Mouse (Mus musculus) MEL (cell line): ENCODE data around the gene Mfsd2b. TPM values are rescaled to one million over a fixed set of nuclear protein-coding genes. Genes with fewer than 3 reads are reported as not detected.

Experiments
- DNase-seq: peaks from one replicate; pipeline ENCODE4 v3.0.0; 2011; ENCODE audit warnings: low read depth, low spot score
- H3K27ac ChIP-seq: 2 replicates; pipeline ENCODE4 v1.5.1; 2012; ENCODE audit warnings: low read depth, mild to moderate bottlenecking, control low read depth, low read length, moderate library complexity; ENCODE audit not compliant: control insufficient read depth
- H3K27me3 ChIP-seq, 2 experiments: fragments of 150-350 bp in 1 of 2; sonication (generic) in 1 of 2; 2 replicates each; pipeline ENCODE4 v1.6.1; 2012; ENCODE audit warnings: low read length in 2 of 2, mild to moderate bottlenecking in 2 of 2, improper control_type of control experiment in 1 of 2, moderate library complexity in 1 of 2; ENCODE audit not compliant: insufficient read depth in 2 of 2, control insufficient read depth in 1 of 2
- H3K36me3 ChIP-seq, 2 experiments: 2 replicates each; pipeline ENCODE4 v1.6.1; 2012 to 2014; ENCODE audit warnings: low read length in 2 of 2, improper control_type of control experiment in 1 of 2, inconsistent platforms in 1 of 2, mild to moderate bottlenecking in 1 of 2; ENCODE audit not compliant: insufficient read depth in 2 of 2, control insufficient read depth in 1 of 2
- H3K4me1 ChIP-seq, 2 experiments: fragments of 150-350 bp in 1 of 2; sonication (generic) in 1 of 2; 2 replicates each; pipeline ENCODE4 v1.6.1; 2012; ENCODE audit warnings: low read length in 2 of 2, improper control_type of control experiment in 1 of 2, mild to moderate bottlenecking in 1 of 2; ENCODE audit not compliant: insufficient read depth in 2 of 2, control insufficient read depth in 1 of 2
- H3K4me3 ChIP-seq, 2 experiments: fragments of 150-350 bp in 1 of 2; sonication (generic) in 1 of 2; 2 replicates each; pipeline ENCODE4 v1.5.1; 2012; ENCODE audit warnings: low read depth in 2 of 2, low read length in 2 of 2, mild to moderate bottlenecking in 2 of 2, moderate library complexity in 2 of 2, control low read depth in 1 of 2, improper control_type of control experiment in 1 of 2; ENCODE audit not compliant: control insufficient read depth in 1 of 2, insufficient read depth in 1 of 2
- H3K79me2 ChIP-seq: 2 replicates; pipeline ENCODE4 v1.6.1; 2012; ENCODE audit warnings: mild to moderate bottlenecking, low read length, moderate library complexity; ENCODE audit not compliant: control insufficient read depth, poor library complexity, insufficient read depth
- H3K9ac ChIP-seq: 2 replicates; pipeline ENCODE4 v1.6.1; 2012; ENCODE audit warnings: low read depth, mild to moderate bottlenecking, control low read depth, low read length, moderate library complexity; ENCODE audit not compliant: control insufficient read depth, poor library complexity, severe bottlenecking
- H3K9me3 ChIP-seq: fragments of 150-350 bp; sonication (generic); replicated peaks from 2 replicates; pipeline ENCODE4 v1.6.1; 2012; ENCODE audit warnings: mild to moderate bottlenecking, low read length, improper control_type of control experiment, moderate library complexity; ENCODE audit not compliant: insufficient read depth
- BHLHE40 ChIP-seq: IDR thresholded peaks from 2 replicates; pipeline ENCODE4 v1.6.1; 2012; ENCODE audit warnings: low read depth, mild to moderate bottlenecking, inconsistent platforms, low read length, improper control_type of control experiment, borderline replicate concordance
- CHD2 ChIP-seq: IDR thresholded peaks from 2 replicates; pipeline ENCODE4 v1.6.1; 2011; ENCODE audit warnings: low read length, improper control_type of control experiment
- CTCF ChIP-seq, 3 experiments: IDR thresholded peaks in 2 of 3; conservative IDR thresholded peaks in 1 of 3; 2 replicates each; pipeline ENCODE4 v1.5.1; 2011 to 2012; ENCODE audit warnings: low read length in 3 of 3, low read depth in 2 of 3, mild to moderate bottlenecking in 2 of 3, improper control_type of control experiment in 1 of 3, inconsistent platforms in 1 of 3, mixed read lengths in 1 of 3, moderate library complexity in 1 of 3; ENCODE audit not compliant: control insufficient read depth in 1 of 3, insufficient read depth in 1 of 3, poor library complexity in 1 of 3, severe bottlenecking in 1 of 3
- E2F4 ChIP-seq: IDR thresholded peaks from 2 replicates; pipeline ENCODE4 v1.6.1; 2011; ENCODE audit warnings: low read depth, low read length, improper control_type of control experiment, borderline replicate concordance
- ELF1 ChIP-seq: IDR thresholded peaks from 2 replicates; pipeline ENCODE4 v1.6.1; 2014; ENCODE audit warnings: low read depth, mild to moderate bottlenecking, inconsistent platforms, low read length, improper control_type of control experiment, moderate library complexity
- EP300 ChIP-seq, 2 experiments: IDR thresholded peaks; 2 replicates each; pipeline ENCODE4 v1.6.1; 2011; ENCODE audit warnings: improper control_type of control experiment in 2 of 2, low read length in 2 of 2, low read depth in 1 of 2, mild to moderate bottlenecking in 1 of 2
- ETS1 ChIP-seq: IDR thresholded peaks from 2 replicates; pipeline ENCODE4 v1.6.1; 2012; ENCODE audit warnings: low read depth, mild to moderate bottlenecking, inconsistent platforms, low read length, improper control_type of control experiment, moderate library complexity
- GABPA ChIP-seq: IDR thresholded peaks from 2 replicates; pipeline ENCODE4 v1.6.1; 2012; ENCODE audit warnings: low read depth, mild to moderate bottlenecking, inconsistent platforms, low read length, improper control_type of control experiment, moderate library complexity
- JUND ChIP-seq: IDR thresholded peaks from 2 replicates; pipeline ENCODE4 v1.6.1; 2011; ENCODE audit warnings: low read depth, mild to moderate bottlenecking, improper control_type of control experiment, low read length
- KAT2A ChIP-seq: conservative IDR thresholded peaks from 2 replicates; pipeline ENCODE4 v1.6.1; 2012; ENCODE audit warnings: low read depth, low read length, improper control_type of control experiment, inconsistent platforms
- MAX ChIP-seq: IDR thresholded peaks from 2 replicates; pipeline ENCODE4 v1.6.1; 2011; ENCODE audit warnings: low read length, improper control_type of control experiment
- MAZ ChIP-seq: IDR thresholded peaks from 2 replicates; pipeline ENCODE4 v1.6.1; 2012; ENCODE audit warnings: low read depth, mild to moderate bottlenecking, inconsistent platforms, low read length, improper control_type of control experiment
- MXI1 ChIP-seq: IDR thresholded peaks from 2 replicates; pipeline ENCODE4 v1.6.1; 2011; ENCODE audit warnings: mild to moderate bottlenecking, low read depth, low read length, improper control_type of control experiment
- MYB ChIP-seq: IDR thresholded peaks from 2 replicates; pipeline ENCODE4 v1.6.1; 2011; ENCODE audit warnings: mild to moderate bottlenecking, low read depth, low read length, improper control_type of control experiment
- MYC ChIP-seq: IDR thresholded peaks from 2 replicates; pipeline ENCODE4 v1.6.1; 2011; ENCODE audit warnings: low read depth, mild to moderate bottlenecking, low read length, improper control_type of control experiment, moderate library complexity
- NRF1 ChIP-seq: IDR thresholded peaks from 2 replicates; pipeline ENCODE4 v1.6.1; 2014; ENCODE audit warnings: low read depth, mild to moderate bottlenecking, inconsistent platforms, low read length, improper control_type of control experiment, moderate library complexity; ENCODE audit not compliant: poor library complexity, insufficient read depth, severe bottlenecking
- POLR2A ChIP-seq, 2 experiments: IDR thresholded peaks; 2 replicates each; pipeline ENCODE4 v1.6.1; 2011 to 2012; ENCODE audit warnings: low read length in 2 of 2, mild to moderate bottlenecking in 2 of 2, control low read depth in 1 of 2, improper control_type of control experiment in 1 of 2, low read depth in 1 of 2, moderate library complexity in 1 of 2; ENCODE audit not compliant: control insufficient read depth in 1 of 2, insufficient read depth in 1 of 2, poor library complexity in 1 of 2
- POLR2AphosphoS2 ChIP-seq: IDR thresholded peaks from 2 replicates; pipeline ENCODE4 v1.6.1; 2011; ENCODE audit warnings: low read length, improper control_type of control experiment
- POLR2AphosphoS5 ChIP-seq: IDR thresholded peaks from 2 replicates; pipeline ENCODE4 v1.6.1; 2012; ENCODE audit warnings: low read depth, borderline replicate concordance, mild to moderate bottlenecking, inconsistent platforms, low read length, moderate library complexity, mixed read lengths
- RAD21 ChIP-seq: IDR thresholded peaks from 2 replicates; pipeline ENCODE4 v1.6.1; 2011; ENCODE audit warnings: mild to moderate bottlenecking, low read depth, low read length, improper control_type of control experiment
- RCOR1 ChIP-seq: IDR thresholded peaks from 2 replicates; pipeline ENCODE4 v1.6.1; 2012; ENCODE audit warnings: low read depth, mild to moderate bottlenecking, inconsistent platforms, low read length, improper control_type of control experiment
- SIN3A ChIP-seq: IDR thresholded peaks from 2 replicates; pipeline ENCODE4 v1.6.1; 2012; ENCODE audit warnings: low read length, improper control_type of control experiment, inconsistent platforms
- TCF12 ChIP-seq: IDR thresholded peaks from 2 replicates; pipeline ENCODE4 v1.6.1; 2014; ENCODE audit warnings: low read depth, mild to moderate bottlenecking, inconsistent platforms, low read length, improper control_type of control experiment, moderate library complexity
- UBTF ChIP-seq: IDR thresholded peaks from 2 replicates; pipeline ENCODE4 v1.6.1; 2012; ENCODE audit warnings: low read depth, mild to moderate bottlenecking, inconsistent platforms, low read length, improper control_type of control experiment, moderate library complexity, borderline replicate concordance; ENCODE audit not compliant: insufficient read depth
- USF1 ChIP-seq: IDR thresholded peaks from 2 replicates; pipeline ENCODE4 v1.6.1; 2014; ENCODE audit warnings: low read depth, mild to moderate bottlenecking, inconsistent platforms, low read length, improper control_type of control experiment, moderate library complexity
- USF2 ChIP-seq, 2 experiments: IDR thresholded peaks; 2 replicates each; pipeline ENCODE4 v1.6.1; 2011 to 2012; ENCODE audit warnings: improper control_type of control experiment in 2 of 2, low read length in 2 of 2, borderline replicate concordance in 1 of 2, inconsistent platforms in 1 of 2, low read depth in 1 of 2, mild to moderate bottlenecking in 1 of 2; ENCODE audit not compliant: insufficient read depth in 1 of 2
- ZNF384 ChIP-seq: IDR thresholded peaks from 2 replicates; pipeline ENCODE4 v1.6.1; 2012; ENCODE audit warnings: low read depth, mild to moderate bottlenecking, inconsistent platforms, low read length, improper control_type of control experiment
- polyA plus RNA-seq, 2 experiments: library from polyadenylated mRNA; stranded (reverse) in 1 of 2; unstranded in 1 of 2; fragments of >175 nt in 1 of 2; fragments of >200 nt in 1 of 2; gene quantifications; 2 replicates each; pipeline versions ENCODE4 v1.2.1 to v1.2.4; 2012; ENCODE audit warnings: low replicate concordance in 2 of 2, low read depth in 1 of 2; ENCODE audit not compliant: insufficient read length in 2 of 2, insufficient read depth in 1 of 2, missing spikeins in 1 of 2
- total RNA-seq: library from RNA; depleted of rRNA; stranded (reverse); fragments of 300-350 nt; gene quantifications from 2 replicates; pipeline ENCODE4 v1.2.3, GENCODE M21; 2012

Mfsd2b gene
- total and polyA plus RNA-seq, 3 experiments = 31.9 to 117 TPM; not detected in 1

- Histone ChIP-seq H3K27ac (no peak overlapping the region), H3K27me3 (no peaks in the 10 kb centered on the region), H3K79me2 (peaks cover 16% of the 10 kb centered on the region), H3K9me3 (no peaks in the 10 kb centered on the region), H3K4me3 (peak overlapping the region; percentile 76 to 79; a peak in 1 of 4 replicates), H3K9ac (no peak overlapping the region), H3K4me1 (peaks cover 4 to 9% of the 10 kb centered on the region in 2 experiments; a peak in 3 of 4 replicates), H3K36me3 (peaks cover 2 to 8% of the 10 kb centered on the region in 2 experiments; a peak in 2 of 4 replicates)
- no peak for TF ChIP-seq EP300 (IDR thresholded peaks at IDR 0.05; ENCODE audit: low read depth in 1 of 2, low read length in 2 of 2)
- TF ChIP-seq POLR2A (IDR thresholded peaks at IDR 0.05; ENCODE audit: control insufficient read depth in 1 of 2, insufficient read depth in 1 of 2, low read depth in 1 of 2, low read length in 2 of 2, poor library complexity in 1 of 2) = no peak
- TF ChIP-seq NRF1 = no peak
- no peak for TF ChIP-seq ELF1
- no peak for TF ChIP-seq USF1
- TF ChIP-seq ETS1 = no peak
- no peak for TF ChIP-seq MAZ
- TF ChIP-seq USF2 (IDR thresholded peaks at IDR 0.05; ENCODE audit: borderline replicate concordance in 1 of 2, insufficient read depth in 1 of 2, low read depth in 1 of 2, low read length in 2 of 2) = no peak
- TF ChIP-seq POLR2AphosphoS2 = no peak
- TF ChIP-seq CTCF (IDR thresholded peaks at IDR 0.05 in 2 of 3, conservative IDR thresholded peaks at IDR 0.05 in 1 of 3; ENCODE audit: control insufficient read depth in 1 of 3, insufficient read depth in 1 of 3, low read depth in 2 of 3, low read length in 3 of 3, poor library complexity in 1 of 3, severe bottlenecking in 1 of 3) = no peak
- TF ChIP-seq KAT2A = no peak
- no peak for TF ChIP-seq TCF12
- TF ChIP-seq UBTF = no peak
- no peak for TF ChIP-seq SIN3A
- TF ChIP-seq MXI1 = no peak
- no peak for TF ChIP-seq RCOR1
- TF ChIP-seq MYC = no peak
- TF ChIP-seq BHLHE40 = no peak
- DNase-seq = no peak
These were observed 34.2 kb upstream of the Mfsd2b start for GRCm38 (mm10) chr12:4908391-4908790.

GRCm38 (mm10) chr12:4906951-4907906 lies 33.1 kb upstream of the Mfsd2b start, which contains the start of gene Ubxn2a:
Gene Ubxn2a, minus strand, starts transcription at chr12:4907705.
- H3K9me3 ChIP-seq = no peaks in the 10 kb centered on the region
- H3K4me1 ChIP-seq = peaks cover 4 to 9% of the 10 kb centered on the region in 2 experiments; a peak in 3 of 4 replicates
- H3K9ac ChIP-seq = peak within 1 kb of the TSS; percentile 95
- H3K27me3 ChIP-seq = no peaks in the 10 kb centered on the region
- H3K79me2 ChIP-seq = peaks cover 16% of the 10 kb centered on the region
- peaks cover 2 to 8% of the 10 kb centered on the region in 2 experiments; a peak in 3 of 4 replicates for H3K36me3 ChIP-seq
- H3K27ac ChIP-seq = peak within 1 kb of the TSS; percentile 89
- DNase-seq = peak; percentile 95
- peak within 1 kb of the TSS; percentile 76 to 79 for H3K4me3 ChIP-seq
- no peak for TF ChIP-seq MAX
- TF ChIP-seq RAD21 = no peak
- TF ChIP-seq MYB = no peak
- no peak for TF ChIP-seq BHLHE40
- TF ChIP-seq USF2 (IDR thresholded peaks at IDR 0.05; ENCODE audit: borderline replicate concordance in 1 of 2, insufficient read depth in 1 of 2, low read depth in 1 of 2, low read length in 2 of 2) = no peak
- TF ChIP-seq USF1 = no peak
- TF ChIP-seq POLR2AphosphoS5 = no peak; the same call in 1 of the 2 replicates
- no peak for TF ChIP-seq CHD2
- peak; percentile 43; the same call in 1 of the 2 replicates for TF ChIP-seq E2F4
- peak; percentile 83 to 90 for TF ChIP-seq POLR2A (IDR thresholded peaks at IDR 0.05; ENCODE audit: control insufficient read depth in 1 of 2, insufficient read depth in 1 of 2, low read depth in 1 of 2, low read length in 2 of 2, poor library complexity in 1 of 2)
- TF ChIP-seq MXI1 = no peak; the same call in 1 of the 2 replicates
- TF ChIP-seq ZNF384 = no peak
- peak; percentile 40; the same call in 1 of the 2 replicates for TF ChIP-seq NRF1
- no peak for TF ChIP-seq UBTF
- TF ChIP-seq GABPA = no peak
- TF ChIP-seq ETS1 = no peak
- no peak for TF ChIP-seq JUND
